Mouse (Mus musculus): ENCODE data around the gene Actg2.

Gene Actg2

GRCm38 (mm10) chr6:83515172-83515571 is 20.9 kb downstream of the Actg2 start:
- no peak for DNase-seq (ENCODE audit: low spot score in 2 of 2)

- DNase-seq (ENCODE audit: low spot score in 2 of 2), result peak; percentile 49 to 57
Measured at GRCm38 (mm10) chr6:83512495-83512894, 23.6 kb downstream of the Actg2 start.

- DNase-seq (ENCODE audit: low spot score in 2 of 2), result no peak
Measured at GRCm38 (mm10) chr6:83510210-83510609, 25.9 kb downstream of the Actg2 start.

- DNase-seq (ENCODE audit: low spot score in 2 of 2), result peak in 1 of 2 experiments; percentile 19
Measured at GRCm38 (mm10) chr6:83509442-83509841, 26.6 kb downstream of the Actg2 start.

- no peak for DNase-seq (ENCODE audit: low spot score in 2 of 2)
Measured at GRCm38 (mm10) chr6:83507168-83507546, 28.9 kb downstream of the Actg2 start.

GRCm38 (mm10) chr6:83506258-83507167 is 29.6 kb downstream of the Actg2 start, which contains the start of gene Dguok:
Gene Dguok, minus strand, starts transcription at chr6:83506969.
- peak; percentile 93 to 97 for DNase-seq (ENCODE audit: low spot score in 2 of 2)

GRCm38 (mm10) chr6:83505554-83505953 is 30.5 kb downstream of the Actg2 start:
- DNase-seq (ENCODE audit: low spot score in 2 of 2), result no peak

- DNase-seq (ENCODE audit: low spot score in 2 of 2), result no peak
Measured at GRCm38 (mm10) chr6:83503361-83503760, 32.7 kb downstream of the Actg2 start.

- peak in 1 of 2 experiments; percentile 17 for DNase-seq (ENCODE audit: low spot score in 2 of 2)
Measured at GRCm38 (mm10) chr6:83502656-83503055, 33.4 kb downstream of the Actg2 start.

GRCm38 (mm10) chr6:83501524-83502310 is 34.3 kb downstream of the Actg2 start:
- no peak for DNase-seq (ENCODE audit: low spot score in 2 of 2)

GRCm38 (mm10) chr6:83500462-83500861 is 35.6 kb downstream of the Actg2 start:
- DNase-seq (ENCODE audit: low spot score in 2 of 2), result no peak

- no peak for DNase-seq (ENCODE audit: low spot score in 2 of 2)
Measured at GRCm38 (mm10) chr6:83499078-83499477, 37.0 kb downstream of the Actg2 start.

- peak in 1 of 2 experiments; percentile 29 for DNase-seq (ENCODE audit: low spot score in 2 of 2)
Measured at GRCm38 (mm10) chr6:83496753-83497710, 39.0 kb downstream of the Actg2 start.

GRCm38 (mm10) chr6:83496009-83496752 is 39.9 kb downstream of the Actg2 start:
- no peak for DNase-seq (ENCODE audit: low spot score in 2 of 2)

- no peak for DNase-seq (ENCODE audit: low spot score in 2 of 2)
Measured at GRCm38 (mm10) chr6:83490622-83491021, 45.4 kb downstream of the Actg2 start.

GRCm38 (mm10) chr6:83488200-83488599 is 47.9 kb downstream of the Actg2 start:
- DNase-seq (ENCODE audit: low spot score in 2 of 2), result no peak

GRCm38 (mm10) chr6:83487298-83487697 is 48.8 kb downstream of the Actg2 start:
- no peak for DNase-seq (ENCODE audit: low spot score in 2 of 2)

GRCm38 (mm10) chr6:83485854-83486253 is 50.2 kb downstream of the Actg2 start:
- DNase-seq (ENCODE audit: low spot score in 2 of 2), result no peak

GRCm38 (mm10) chr6:83483776-83484175 is 52.3 kb downstream of the Actg2 start:
- DNase-seq (ENCODE audit: low spot score in 2 of 2), result no peak

GRCm38 (mm10) chr6:83482418-83483085 is 53.5 kb downstream of the Actg2 start:
- no peak for DNase-seq (ENCODE audit: low spot score in 2 of 2)

Measured in urinary bladder, postnatal 36 days (tissue).